Mouse (Mus musculus) natural killer cell, adult 2 months (primary cell): ENCODE measurements around the gene Smagp.

Experiments
- DNase-seq, 2 experiments: peaks; one replicate each; pipeline ENCODE4 v3.0.0; 2022; ENCODE audit warnings: low spot score in 2 of 2

The Smagp gene

GRCm38 (mm10) chr15:100665411-100666218 lies 28.9 kb upstream of the Smagp start:
- no peak for DNase-seq

- DNase-seq: peak; percentile 89 to 91
Measured at GRCm38 (mm10) chr15:100664813-100665274, 28.1 kb upstream of the Smagp start.

GRCm38 (mm10) chr15:100660805-100661204 lies 24.1 kb upstream of the Smagp start:
- no peak for DNase-seq

DNA sequence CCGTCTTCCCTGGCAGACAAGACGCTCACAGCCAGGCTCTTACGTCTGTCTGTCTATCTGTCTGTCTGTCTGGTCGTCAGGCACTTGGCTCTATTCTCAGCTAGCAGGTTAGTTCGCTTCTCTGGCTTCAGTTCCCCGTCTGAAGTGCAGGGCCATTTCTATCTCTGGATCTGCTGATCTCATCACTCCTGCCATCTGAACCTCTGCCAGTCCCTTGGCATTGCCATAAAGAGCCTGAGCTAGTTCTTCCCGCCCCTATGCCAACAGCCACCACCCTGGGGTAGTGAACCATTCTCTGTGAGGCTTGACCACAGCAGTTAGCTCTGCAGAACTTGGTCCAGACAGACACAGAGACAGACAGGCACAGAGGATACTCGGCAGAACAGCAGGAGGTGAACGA lies 23.6 kb upstream of the Smagp start:
- no peak for DNase-seq

- DNase-seq: no peak
Measured at GRCm38 (mm10) chr15:100655201-100655600, 18.5 kb upstream of the Smagp start.

- DNase-seq: no peak
Measured at GRCm38 (mm10) chr15:100654271-100654670, 17.5 kb upstream of the Smagp start.

- DNase-seq: no peak
Measured at GRCm38 (mm10) chr15:100651610-100652009, 14.9 kb upstream of the Smagp start.

DNA sequence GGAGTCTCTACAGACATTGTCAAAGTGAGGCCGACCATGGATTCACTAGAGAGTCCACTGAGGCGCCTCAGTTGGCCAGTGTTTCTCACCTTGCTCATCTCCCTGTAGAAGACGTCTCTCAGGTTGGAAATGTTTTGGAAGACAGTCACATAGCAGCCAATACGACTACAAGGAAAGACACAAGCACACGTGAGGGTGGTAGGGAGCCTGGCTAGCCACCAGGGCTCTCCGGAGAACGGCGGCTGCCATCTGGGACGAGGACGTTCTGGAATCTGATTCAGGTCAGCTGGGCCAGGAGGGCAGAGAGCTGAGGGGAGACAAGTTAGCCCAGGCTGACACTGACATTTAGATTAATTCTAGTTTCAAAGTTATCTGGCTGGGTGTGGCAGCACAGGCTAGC lies 13.4 kb upstream of the Smagp start:
- DNase-seq: no peak

DNA sequence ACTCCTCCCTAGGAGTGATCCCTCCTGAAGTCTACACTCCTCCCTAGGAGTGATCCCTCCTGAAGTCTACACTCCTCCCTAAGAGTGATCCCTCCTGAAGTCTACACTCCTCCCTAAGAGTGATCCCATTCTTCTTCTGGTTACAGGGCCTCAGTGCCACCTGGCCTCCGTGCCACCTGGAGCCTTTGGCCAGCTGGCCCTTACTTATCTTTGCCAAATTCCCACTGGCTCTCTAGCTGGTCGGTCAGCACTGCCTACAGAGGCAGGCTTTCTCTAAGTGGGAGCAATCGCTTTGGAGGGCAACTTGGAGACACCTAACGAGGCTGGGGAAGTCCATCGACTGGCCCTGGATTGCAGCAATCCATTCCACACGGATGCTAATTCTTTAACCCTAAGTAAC lies 9.4 kb upstream of the Smagp start:
- DNase-seq: no peak

GRCm38 (mm10) chr15:100642451-100642850 lies 5.7 kb upstream of the Smagp start:
- DNase-seq: no peak

- no peak for DNase-seq
Measured at GRCm38 (mm10) chr15:100641226-100641810, 4.6 kb upstream of the Smagp start.

- no peak for DNase-seq
Measured at GRCm38 (mm10) chr15:100639972-100640750, 3.4 kb upstream of the Smagp start.

DNA sequence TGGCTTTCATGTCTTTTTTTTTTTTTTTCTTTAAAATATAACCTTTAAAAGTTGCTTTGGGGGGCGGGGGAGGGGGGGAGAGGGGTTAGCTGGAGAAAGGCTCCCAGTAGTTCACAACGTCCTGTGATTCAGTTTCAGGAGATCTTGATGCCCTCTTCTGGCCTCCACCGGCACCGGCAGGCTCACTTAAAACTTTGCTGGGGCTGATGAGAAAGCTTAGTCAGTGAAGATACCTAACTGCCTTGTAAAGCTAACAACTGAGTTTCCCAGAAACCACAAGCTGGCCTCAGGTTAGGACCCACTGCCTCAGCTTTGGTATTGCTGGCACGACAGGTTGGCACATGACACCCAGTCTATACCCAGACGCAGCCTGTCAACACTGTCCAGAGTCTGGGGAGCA lies 921 bp upstream of the Smagp start:
- peak; percentile 42 to 48 for DNase-seq

GRCm38 (mm10) chr15:100635851-100636645 lies 692 bp downstream of the Smagp start:
- DNase-seq: no peak

DNA sequence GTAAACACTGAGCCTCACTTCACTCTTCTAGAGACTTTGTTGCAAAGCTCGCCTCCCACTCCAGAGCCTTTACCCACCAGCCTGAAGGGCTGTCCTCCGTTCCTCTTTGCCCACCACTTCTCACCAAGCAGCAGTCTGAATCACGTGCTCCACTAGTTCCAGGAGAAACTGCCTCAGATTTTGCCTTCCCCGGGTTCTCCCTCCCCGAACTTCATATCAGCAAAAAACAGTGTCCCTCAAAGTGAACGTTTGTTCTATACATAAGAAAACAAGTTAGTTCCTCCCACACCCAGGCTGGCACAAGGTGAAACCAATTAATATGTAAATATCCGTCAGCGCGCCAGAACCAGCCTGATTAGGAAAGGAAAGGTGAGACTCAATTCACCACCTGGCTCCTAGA lies 1.5 kb downstream of the Smagp start:
- no peak for DNase-seq

- no peak for DNase-seq
Measured at GRCm38 (mm10) chr15:100633341-100633740, 3.4 kb downstream of the Smagp start.

DNA sequence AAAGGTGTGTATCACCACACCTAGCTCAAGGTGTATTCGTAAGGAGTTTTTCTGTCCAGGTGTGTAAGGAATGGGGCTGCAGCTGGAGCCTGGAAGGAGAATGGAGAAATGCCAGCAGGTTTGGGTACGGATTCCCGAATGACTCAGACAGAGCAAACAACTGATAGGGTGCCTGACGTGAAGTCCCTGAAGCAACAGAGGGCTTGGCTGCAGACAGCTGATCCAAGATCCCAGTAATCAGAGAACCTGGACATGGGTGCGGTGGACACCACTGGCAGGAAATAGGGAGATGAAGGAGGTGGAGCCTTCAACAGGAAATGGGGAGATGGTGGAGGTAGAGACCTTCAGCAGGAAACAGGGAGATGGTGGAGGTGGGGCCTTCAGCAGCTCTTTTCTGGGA lies 4.4 kb downstream of the Smagp start:
- DNase-seq: no peak

DNA sequence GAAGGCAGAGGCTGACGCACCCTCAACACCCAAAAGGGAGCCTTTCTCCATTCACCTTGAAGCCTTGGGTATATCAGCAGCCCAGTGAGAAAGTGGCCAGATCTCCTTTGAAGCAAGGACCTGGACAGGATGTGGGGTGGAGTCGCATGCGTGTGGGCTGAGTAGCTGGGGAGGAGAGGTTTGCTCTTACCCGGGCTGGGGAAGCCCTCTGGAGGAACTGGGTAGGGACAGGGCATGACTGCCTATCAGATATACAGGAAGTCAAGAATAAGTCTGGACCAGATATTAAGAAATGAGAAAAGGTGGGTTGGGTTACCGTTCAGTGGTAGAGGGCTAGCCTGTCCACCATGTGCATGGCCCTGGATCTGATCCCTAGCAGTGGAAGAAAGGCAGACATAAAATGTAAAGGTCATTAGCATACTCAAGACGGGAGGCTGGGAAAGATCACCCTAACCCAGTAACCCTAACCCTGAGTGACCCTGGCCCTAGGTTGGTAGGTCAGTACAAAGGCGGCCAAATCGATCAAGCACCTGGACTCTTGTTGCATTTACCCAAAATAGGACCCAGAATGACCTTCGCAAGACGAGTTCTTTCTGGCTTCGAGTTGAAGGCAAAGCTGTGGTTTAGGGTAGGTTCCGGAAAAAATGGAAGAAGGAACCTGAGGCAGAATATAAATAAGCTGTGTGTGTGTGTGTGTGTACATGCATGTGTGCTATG lies 5.1 kb downstream of the Smagp start:
- DNase-seq: peak in 1 of 2 experiments; percentile 40

DNA sequence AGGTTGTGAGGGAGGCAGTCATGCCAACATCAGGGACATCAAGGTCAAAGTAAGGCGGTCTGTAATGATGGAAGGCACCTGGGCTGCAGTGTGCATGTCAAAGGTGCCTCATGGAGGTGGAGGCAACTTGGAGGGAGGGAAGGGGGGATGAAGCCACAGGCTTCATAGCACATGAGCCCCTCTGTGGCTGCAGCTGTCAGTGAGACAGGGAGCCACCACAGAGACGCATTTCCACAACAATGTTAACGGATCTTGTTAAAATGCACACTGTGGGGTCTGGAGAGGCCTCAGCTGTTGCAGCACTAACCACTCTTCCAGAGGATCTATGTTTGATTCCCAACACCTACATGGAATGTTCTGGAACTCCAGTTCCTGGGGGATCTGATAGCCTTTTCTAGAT lies 6.6 kb downstream of the Smagp start:
- DNase-seq: no peak

DNA sequence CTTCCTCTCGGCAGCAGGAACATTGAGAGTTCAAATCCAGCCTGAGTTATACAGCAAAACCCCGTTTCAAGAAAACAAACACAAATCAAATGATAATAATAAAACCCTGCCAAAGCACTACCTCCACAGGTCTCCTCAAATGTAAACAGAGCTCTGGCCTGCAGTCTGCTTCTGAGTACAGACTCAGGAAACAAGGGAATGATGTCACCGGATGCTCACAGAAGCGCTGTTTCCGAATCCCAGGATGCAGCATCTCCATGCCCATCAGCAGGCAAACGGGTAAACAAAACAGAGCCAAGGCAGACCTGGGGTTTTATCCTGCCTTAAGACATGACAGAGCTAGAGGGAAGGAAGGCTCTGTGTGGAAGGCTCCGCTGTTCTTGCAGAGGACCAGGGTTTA lies 7.9 kb downstream of the Smagp start:
- no peak for DNase-seq

DNA sequence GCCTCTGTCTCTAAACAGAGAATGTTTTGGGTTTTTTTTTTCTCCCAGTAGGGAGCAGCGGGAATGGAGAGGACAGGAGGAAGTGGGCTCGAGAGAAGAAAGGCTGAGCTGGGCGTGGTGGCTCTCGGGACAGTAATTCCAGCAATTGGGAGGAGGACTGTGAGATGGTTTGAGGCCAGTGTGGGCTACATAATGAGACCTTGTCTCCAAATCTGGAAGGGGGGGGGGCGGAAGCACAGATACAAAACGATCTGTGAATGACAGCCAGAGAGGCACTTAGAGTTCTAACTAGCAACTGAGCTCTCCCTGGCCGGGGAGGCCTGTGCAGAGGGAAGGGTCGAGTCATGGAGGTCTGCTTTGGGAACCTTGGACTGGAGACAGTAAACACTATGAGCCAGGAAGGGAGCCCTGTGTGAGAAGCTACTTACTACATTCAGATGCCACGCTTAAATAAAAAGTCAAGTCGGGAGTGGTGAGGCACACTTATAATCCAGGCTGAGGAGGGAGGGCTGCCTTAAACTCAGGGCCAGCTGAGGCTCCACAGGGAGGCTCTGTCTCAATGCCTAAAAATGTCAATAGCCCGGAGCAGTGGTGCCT lies 8.9 kb downstream of the Smagp start:
- no peak for DNase-seq
